Mouse (Mus musculus): ENCODE results near the gene Shank2.

GRCm38 (mm10) chr7:144179436-144179835 lies 177.7 kb downstream of the Shank2 start:
- TF ChIP-seq CTCF (IDR thresholded peaks at IDR 0.05; ENCODE audit: low read depth) (no peak), EP300 (IDR thresholded peaks at IDR 0.05; ENCODE audit: low read depth) (no peak)

Measured in liver, postnatal 0 days (tissue).